Mouse (Mus musculus) right cerebral cortex, adult 2 months (tissue): ENCODE measurements around the gene Golga7b.
A peak's percentile ranks its signal among the peaks of the same experiment; 100 is the strongest.

Experiments used
- DNase-seq, 2 experiments: peaks; one replicate each; pipeline ENCODE4 v3.0.0; 2021 to 2022; ENCODE audit warnings: low spot score in 2 of 2

Golga7b gene

GRCm38 (mm10) chr19:42293216-42293615 lies 45.8 kb downstream of the Golga7b start:
- DNase-seq = peak in 1 of 2 experiments; percentile 26

GRCm38 (mm10) chr19:42303210-42303813 lies 55.9 kb downstream of the Golga7b start:
- no peak for DNase-seq

DNA sequence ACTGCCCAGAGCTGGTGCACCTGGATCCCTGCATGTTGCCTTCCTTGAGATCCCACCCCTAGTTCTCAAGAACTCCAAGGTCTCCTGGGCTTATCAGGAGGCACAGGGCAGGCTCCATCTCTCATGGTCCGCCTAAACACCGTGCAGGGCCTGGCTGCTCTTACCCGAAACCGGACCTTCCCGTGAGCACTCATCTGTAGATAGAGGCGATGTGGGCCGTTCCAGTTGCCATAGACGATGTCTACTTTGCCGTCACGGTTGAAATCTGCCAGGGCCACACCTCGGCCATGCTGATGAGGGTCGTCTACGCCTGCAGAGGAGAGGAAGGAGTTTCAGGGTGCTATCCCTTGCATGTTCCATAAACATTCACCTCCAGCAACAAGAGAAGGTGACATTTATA lies 57.1 kb downstream of the Golga7b start:
- DNase-seq = no peak

GRCm38 (mm10) chr19:42305746-42306145 lies 58.4 kb downstream of the Golga7b start:
- no peak for DNase-seq

- DNase-seq = no peak
These were observed 58.8 kb downstream of the Golga7b start for GRCm38 (mm10) chr19:42306202-42306601.

DNA sequence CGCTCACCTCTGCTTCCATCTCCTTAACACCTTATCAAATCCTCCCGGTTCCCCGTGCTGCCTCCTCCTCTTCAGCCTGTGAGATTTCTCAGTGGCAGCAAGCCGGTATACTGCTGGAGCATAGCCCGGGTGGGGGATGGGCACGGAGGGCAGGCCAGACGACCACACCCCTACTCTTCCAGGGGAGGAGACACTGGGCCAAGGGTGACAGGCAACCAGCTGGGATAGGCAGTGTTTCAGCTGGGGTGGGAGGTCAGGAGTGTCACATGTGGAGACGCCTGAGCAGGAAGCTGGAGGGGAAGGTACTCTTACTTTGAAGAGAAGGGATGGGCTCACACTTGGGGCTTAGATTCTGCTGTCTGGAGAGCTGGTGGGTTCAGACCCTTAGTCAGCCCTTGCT lies 59.6 kb downstream of the Golga7b start:
- DNase-seq = no peak

GRCm38 (mm10) chr19:42308931-42309330 lies 61.6 kb downstream of the Golga7b start:
- no peak for DNase-seq

DNA sequence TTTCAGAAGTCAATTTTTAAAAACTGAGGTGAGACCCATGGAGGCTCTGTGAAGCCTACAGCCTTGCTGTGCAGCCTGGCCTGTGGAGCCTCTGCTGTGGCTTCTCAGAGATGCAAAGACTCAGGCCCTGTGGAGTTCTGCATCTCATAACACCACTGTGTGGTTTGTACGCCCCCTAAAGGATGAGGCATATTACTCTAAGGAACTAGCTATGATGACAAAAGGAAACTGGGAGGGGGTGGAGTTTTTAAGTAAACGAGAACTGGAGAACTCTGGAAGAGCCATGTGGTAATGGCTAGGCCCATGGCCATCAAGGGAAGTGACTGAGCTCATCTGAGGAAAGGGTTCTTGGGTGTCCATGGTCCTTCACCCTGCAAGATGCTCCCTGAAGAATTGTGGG lies 64.0 kb downstream of the Golga7b start:
- DNase-seq = no peak

- DNase-seq = no peak
These were observed 64.8 kb downstream of the Golga7b start for GRCm38 (mm10) chr19:42312191-42312590.

GRCm38 (mm10) chr19:42315070-42315679 lies 67.8 kb downstream of the Golga7b start:
- DNase-seq = no peak

DNA sequence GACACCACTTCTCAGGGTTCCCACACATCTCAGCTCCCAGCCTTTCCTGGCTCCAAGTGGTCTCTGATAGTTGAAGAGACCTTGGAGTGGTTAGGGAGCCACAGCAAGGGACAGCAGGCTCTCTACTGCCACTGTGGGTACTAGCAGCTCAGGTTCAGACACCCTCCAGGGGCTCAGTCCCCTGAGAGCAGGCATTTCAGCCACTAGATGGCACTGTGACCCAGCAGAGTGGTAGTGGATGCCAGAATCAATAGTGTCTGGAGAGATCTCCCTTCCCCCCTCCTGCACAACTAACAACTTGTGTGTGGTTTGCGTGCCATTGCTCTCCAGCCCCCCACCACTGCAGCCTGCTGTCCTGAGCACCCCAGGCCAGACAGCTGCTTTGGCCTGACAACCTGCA lies 68.5 kb downstream of the Golga7b start:
- DNase-seq = peak; percentile 91 to 96

- peak; percentile 44 to 47 for DNase-seq
These were observed 69.2 kb downstream of the Golga7b start for GRCm38 (mm10) chr19:42316525-42316924.

DNA sequence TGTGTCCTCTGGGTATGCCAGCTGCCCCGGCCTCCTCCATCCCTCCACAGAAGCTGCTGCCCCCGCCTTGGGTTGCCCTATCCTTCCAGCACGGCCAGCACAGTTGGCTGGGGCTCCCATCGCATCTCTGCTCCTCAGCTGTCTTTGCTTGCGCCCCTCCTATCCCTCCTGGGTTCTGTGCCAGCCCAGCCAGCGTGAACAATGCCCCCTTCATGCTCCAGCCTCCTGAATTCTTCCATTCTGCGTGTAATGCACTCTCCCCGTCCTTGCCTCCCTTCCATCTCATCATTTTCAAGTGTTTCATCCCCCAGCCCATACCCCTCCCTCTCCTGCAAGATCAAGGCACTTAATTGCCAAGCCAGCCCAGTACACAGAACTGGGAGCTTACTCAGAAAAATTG lies 69.6 kb downstream of the Golga7b start:
- DNase-seq = peak; percentile 35 to 40

DNA sequence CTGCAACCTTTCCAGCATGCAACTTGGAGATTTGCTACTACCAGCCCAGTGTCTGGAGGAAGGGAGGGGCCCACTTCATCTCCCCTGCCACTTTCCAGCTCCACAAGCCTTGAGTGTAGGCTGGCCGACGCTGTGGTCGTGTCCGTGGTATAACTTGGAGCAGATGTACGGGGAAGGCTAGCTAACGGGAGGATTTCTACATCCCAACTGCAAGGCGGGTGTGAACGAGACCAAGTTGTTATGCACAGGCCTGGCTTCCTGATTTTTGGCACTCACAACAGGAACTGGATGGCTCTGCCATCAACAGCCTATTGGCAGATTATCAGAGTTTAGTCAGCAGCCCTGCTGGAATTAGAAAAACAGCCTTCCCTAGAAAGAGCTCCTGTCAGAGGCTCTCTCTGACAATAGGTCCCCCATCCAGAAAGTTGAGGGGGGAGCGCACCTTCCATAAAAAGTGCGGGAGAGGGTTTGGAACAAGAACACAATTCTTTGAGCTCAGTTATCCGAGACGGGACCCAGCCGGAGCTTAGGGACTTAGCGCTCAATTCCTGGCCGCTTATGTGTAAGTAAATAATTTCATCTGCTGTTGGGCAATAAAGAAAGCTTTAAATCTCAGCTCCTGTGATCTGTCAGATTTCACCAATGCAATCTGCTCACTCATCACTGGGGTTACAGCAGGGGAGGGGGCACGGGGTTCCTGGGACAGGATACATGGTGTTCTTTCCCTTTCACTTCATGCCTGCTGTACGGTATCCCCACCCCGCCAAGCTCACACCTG lies 70.5 kb downstream of the Golga7b start:
- DNase-seq = peak; percentile 58 to 64
